Mouse (Mus musculus) MN1 (cell line): Measurements from ENCODE around the gene Morn4.
A peak's percentile ranks its signal among the peaks of the same experiment; 100 is the strongest.

Experiments
- DNase-seq: peaks from one replicate; pipeline ENCODE4 v3.0.0-alpha.2; 2016; ENCODE audit warnings: low spot score

The Morn4 gene

DNA sequence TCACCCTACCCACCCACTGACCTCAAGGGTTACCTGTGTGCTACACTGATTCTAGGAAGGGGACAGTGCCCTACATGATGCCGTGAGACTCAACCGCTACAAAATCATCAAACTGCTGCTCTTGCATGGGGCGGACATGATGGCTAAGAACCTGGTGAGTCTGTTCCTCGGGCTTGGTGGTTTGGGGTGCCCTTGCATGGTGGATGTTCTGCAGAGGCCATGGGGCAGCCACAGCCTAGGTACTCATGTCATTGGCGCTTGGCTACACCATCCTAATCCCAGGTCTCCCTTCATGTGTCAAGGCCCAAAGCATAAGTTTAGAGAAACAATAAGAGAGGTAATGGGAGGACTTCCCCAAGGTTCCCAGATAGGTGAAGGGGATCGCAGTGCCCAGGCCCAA is 42.2 kb downstream of the Morn4 start:
- no peak for DNase-seq

DNA sequence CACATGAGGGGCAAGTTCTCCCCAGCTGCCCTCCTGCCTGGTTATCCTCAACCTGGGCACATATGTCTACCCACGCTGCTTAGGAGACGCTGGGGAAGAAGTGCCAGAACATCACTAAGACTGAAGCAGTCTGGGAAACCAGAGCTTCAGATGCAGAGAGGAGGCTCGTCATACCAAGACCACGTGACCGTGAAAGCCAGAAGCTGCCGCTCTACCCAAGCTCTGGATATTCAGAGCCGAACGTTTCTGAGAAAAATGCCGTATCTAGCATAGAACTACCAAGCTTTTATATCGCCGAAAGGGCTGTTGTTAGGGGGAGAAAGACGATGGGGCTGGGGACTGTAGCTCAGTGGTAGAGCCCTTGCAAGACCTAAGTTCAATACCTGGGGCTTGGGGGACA is 47.8 kb downstream of the Morn4 start:
- no peak for DNase-seq

DNA sequence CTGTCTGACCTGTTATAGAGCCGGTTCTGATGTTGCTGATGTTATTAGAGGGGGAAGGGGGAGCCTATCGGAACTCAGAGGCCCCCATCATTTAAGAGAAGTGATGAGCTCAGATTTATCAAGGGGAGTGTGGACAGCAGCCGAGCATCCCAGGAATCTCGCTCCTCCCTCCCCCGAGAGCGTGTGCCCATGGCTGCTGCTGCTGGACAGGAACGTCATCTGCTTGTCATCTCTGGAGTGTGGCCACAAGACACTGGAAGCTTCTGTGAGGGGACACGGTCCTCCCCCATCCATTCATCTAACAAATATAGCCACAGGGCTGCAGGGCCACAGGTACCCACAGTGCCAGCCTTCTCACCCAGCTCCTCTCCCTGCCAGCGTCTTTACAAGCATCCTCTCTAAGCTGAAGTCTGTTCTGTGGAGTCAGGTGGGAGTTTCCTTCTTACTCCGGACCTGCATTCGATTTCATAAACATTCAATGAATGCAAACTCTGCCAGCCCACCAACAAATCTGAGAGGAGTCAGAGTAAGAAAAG is 48.9 kb downstream of the Morn4 start:
- DNase-seq = no peak

GRCm38 (mm10) chr19:42036357-42036756 is 49.8 kb downstream of the Morn4 start:
- no peak for DNase-seq

DNA sequence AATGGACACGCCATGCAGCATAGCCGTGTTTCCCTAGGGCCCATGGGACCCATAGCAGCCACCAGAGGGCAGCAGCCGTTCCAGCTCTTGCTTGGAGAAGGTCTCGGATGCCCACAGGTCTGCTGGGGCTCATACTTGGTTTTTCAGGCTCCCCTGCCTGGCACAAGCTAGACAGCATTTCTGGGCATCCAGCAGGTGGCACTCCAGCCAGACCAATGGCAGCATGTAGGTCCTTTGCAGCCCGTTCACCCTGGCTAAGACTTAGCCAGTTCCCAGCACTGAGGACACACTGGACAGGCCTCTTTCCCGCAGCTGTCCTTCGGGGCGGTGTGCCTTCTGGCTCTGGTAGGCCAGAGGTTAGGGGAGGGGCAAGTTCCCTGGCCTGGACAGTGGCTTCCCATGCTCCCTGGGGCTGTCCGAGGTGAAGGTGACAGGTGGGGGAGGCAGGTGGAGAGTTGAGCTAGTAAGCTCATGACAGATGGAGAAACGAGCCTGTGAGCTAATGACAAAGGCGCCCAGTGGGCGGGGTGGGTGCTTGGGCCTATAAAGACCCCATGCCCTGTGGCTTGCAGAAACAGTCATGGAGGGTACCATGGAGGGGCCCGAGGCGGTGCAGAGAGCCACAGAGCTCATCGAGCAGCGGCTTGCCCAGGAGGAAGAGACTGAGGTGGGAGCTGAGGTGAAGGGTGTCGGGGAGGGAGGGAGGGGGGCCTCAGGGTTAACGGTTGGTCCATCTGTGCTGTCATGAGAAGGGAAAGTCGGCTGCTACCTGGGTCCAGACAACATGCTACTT is 50.5 kb downstream of the Morn4 start, which contains the start of gene Ankrd2:
Ankrd2 (plus strand) TSS at position 545 of the 793 bp plus-strand sequence.
- peak; percentile 93 for DNase-seq

GRCm38 (mm10) chr19:42034881-42035455 is 51.2 kb downstream of the Morn4 start:
- peak; percentile 50 for DNase-seq

DNA sequence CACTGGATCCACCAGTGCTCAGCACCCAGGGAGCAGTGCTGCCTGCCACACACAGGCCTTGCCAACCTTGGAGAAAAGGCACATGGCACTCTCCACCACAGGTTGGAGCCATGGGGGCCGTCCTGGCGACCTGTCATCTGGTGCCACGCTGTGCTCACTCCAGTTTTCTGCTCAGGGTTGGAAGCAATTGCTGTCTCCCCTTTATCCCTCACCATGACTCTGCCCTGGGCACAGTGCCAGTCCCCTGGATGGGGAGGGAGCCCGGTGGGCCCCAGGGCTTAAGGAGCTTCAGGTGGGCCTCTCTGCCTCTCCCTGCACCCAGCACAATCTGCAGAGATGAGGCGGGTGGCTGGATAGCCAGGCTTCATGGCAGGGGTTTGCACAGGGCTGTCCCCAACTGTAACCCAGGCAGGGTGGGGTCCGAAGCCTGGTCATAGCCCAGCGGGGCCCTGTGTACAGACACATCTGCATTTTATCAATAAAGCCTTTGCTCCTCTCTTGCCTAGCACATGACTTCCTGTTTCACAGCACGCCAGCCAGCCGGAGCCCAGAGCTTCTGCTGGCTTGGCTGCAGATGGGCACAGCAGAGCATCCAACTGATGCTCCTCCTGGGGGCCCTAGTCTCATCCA is 51.9 kb downstream of the Morn4 start:
- peak; percentile 56 for DNase-seq

DNA sequence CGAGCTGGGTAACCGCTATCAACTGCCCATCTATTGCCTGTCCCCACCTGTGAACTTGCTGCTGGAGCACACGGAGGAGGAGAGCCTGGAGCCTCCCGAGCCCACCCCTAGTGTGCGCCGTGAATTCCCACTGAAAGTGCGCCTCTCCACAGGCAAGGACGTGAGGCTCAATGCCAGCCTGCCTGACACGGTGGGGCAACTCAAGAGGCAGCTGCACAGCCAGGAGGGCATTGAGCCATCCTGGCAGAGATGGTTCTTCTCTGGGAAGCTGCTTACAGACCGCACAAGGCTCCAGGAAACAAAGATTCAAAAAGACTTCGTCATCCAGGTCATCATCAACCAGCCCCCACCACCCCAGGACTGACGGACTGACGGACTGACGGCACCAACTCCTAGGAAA is 52.5 kb downstream of the Morn4 start:
- no peak for DNase-seq

DNA sequence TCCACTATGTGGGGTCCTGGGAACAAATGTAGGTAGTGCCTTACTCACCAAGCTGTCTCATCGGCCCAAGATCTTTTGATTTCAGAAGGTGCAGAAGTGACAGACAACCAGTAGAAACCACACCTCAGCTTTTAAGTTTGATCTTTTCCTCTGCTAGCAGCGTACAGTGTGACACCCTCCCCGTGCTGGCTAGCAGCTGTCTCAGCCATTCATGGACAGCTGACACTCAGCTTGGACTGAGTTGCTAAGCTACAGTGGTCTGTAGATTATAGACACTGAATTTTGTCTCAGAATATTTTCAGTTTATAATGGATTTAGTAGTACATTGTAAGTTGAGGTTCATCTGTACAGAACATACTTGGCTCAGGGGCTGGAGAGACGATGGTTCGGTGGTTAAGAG is 55.0 kb downstream of the Morn4 start:
- DNase-seq = no peak

GRCm38 (mm10) chr19:42026158-42026557 is 60.0 kb downstream of the Morn4 start:
- DNase-seq = peak; percentile 79
